Mouse (Mus musculus) spleen, postnatal 36 days (tissue): ENCODE data around the gene Ccdc169.

Experiments used
- DNase-seq, 2 experiments: peaks; one replicate each; pipeline ENCODE4 v3.0.0; 2022; ENCODE audit warnings: low spot score in 2 of 2, mixed read lengths in 1 of 2

Gene Ccdc169

GRCm38 (mm10) chr3:55137039-55137438 is at the start of gene Ccdc169:
TSS of gene Ccdc169 (plus strand) at chr3:55137339.
- DNase-seq: no peak

GRCm38 (mm10) chr3:55087360-55087759 is 49.8 kb upstream of the Ccdc169 start:
- no peak for DNase-seq

GRCm38 (mm10) chr3:55088359-55088758 is 48.8 kb upstream of the Ccdc169 start:
- no peak for DNase-seq

- no peak for DNase-seq
Measured at GRCm38 (mm10) chr3:55088843-55089242, 48.3 kb upstream of the Ccdc169 start.

GRCm38 (mm10) chr3:55089291-55089690 is 47.8 kb upstream of the Ccdc169 start:
- no peak for DNase-seq

GRCm38 (mm10) chr3:55093161-55093560 is 44.0 kb upstream of the Ccdc169 start:
- no peak for DNase-seq

- DNase-seq: no peak
Measured at GRCm38 (mm10) chr3:55095968-55096654, 41.0 kb upstream of the Ccdc169 start.

GRCm38 (mm10) chr3:55096655-55097005 is 40.5 kb upstream of the Ccdc169 start:
- DNase-seq: no peak

- no peak for DNase-seq
Measured at GRCm38 (mm10) chr3:55097186-55097585, 40.0 kb upstream of the Ccdc169 start.

- no peak for DNase-seq
Measured at GRCm38 (mm10) chr3:55098014-55098413, 39.1 kb upstream of the Ccdc169 start.

GRCm38 (mm10) chr3:55098990-55099389 is 38.1 kb upstream of the Ccdc169 start:
- no peak for DNase-seq

- no peak for DNase-seq
Measured at GRCm38 (mm10) chr3:55101092-55101491, 36.0 kb upstream of the Ccdc169 start.

- DNase-seq: no peak
Measured at GRCm38 (mm10) chr3:55105372-55106023, 31.6 kb upstream of the Ccdc169 start.

GRCm38 (mm10) chr3:55106051-55106450 is 31.1 kb upstream of the Ccdc169 start:
- DNase-seq: no peak

GRCm38 (mm10) chr3:55109097-55109496 is 28.0 kb upstream of the Ccdc169 start:
- DNase-seq: no peak

GRCm38 (mm10) chr3:55111935-55112709 is 25.0 kb upstream of the Ccdc169 start, which contains the start of gene Spg20:
TSS of gene Spg20 (plus strand) at chr3:55112108.
- DNase-seq: peak; percentile 87

- no peak for DNase-seq
Measured at GRCm38 (mm10) chr3:55112710-55113415, 24.3 kb upstream of the Ccdc169 start.

GRCm38 (mm10) chr3:55114313-55115065 is 22.6 kb upstream of the Ccdc169 start:
- DNase-seq: no peak

- no peak for DNase-seq
Measured at GRCm38 (mm10) chr3:55115071-55115470, 22.1 kb upstream of the Ccdc169 start.

- DNase-seq: no peak
Measured at GRCm38 (mm10) chr3:55115989-55116388, 21.1 kb upstream of the Ccdc169 start.

GRCm38 (mm10) chr3:55119275-55119898 is 17.8 kb upstream of the Ccdc169 start:
- DNase-seq: no peak
